Mouse (Mus musculus) adrenal gland, adult 2 months (tissue): ENCODE data around the gene Nfkb2. TPM values are rescaled to one million over a fixed set of nuclear protein-coding genes. Genes with fewer than 3 reads are reported as not detected.

Experiments
- DNase-seq: peaks from one replicate; pipeline ENCODE4 v3.0.0; 2021
- polyA plus RNA-seq: library from polyadenylated mRNA; depleted of rRNA; stranded (reverse); fragments of >200 nt; gene quantifications from 2 replicates; pipeline ENCODE4 v1.2.3, GENCODE M21; 2012
- total RNA-seq, 2 experiments: library from RNA; stranded (reverse); gene quantifications; 2 replicates each; pipeline ENCODE4 v1.2.3; 2021

Gene Nfkb2
- total and polyA plus RNA-seq, 3 experiments = 34.9 to 80.9 (median 44.3) TPM

- DNase-seq = no peak
Observed at GRCm38 (mm10) chr19:46322996-46323572, 19.0 kb downstream of the Nfkb2 start.

GRCm38 (mm10) chr19:46323716-46324115, 19.6 kb downstream of the Nfkb2 start:
- DNase-seq = no peak

GRCm38 (mm10) chr19:46324366-46324765, 20.2 kb downstream of the Nfkb2 start:
- DNase-seq = no peak

GRCm38 (mm10) chr19:46324918-46325317, 20.8 kb downstream of the Nfkb2 start:
- DNase-seq = no peak

GRCm38 (mm10) chr19:46326019-46326755, 22.1 kb downstream of the Nfkb2 start:
- no peak for DNase-seq

- peak; percentile 66 for DNase-seq
Observed at GRCm38 (mm10) chr19:46326756-46327305, 22.7 kb downstream of the Nfkb2 start, which contains the start of gene Psd. Psd (minus strand) TSS chr19:46327156.

GRCm38 (mm10) chr19:46327531-46328064, 23.5 kb downstream of the Nfkb2 start:
- no peak for DNase-seq

- DNase-seq = peak; percentile 95
Observed at GRCm38 (mm10) chr19:46328081-46329030, 24.2 kb downstream of the Nfkb2 start, which contains the start of gene Fbxl15. Fbxl15 (plus strand) TSS chr19:46328184.

- DNase-seq = no peak
Observed at GRCm38 (mm10) chr19:46329031-46329641, 25.0 kb downstream of the Nfkb2 start.

- DNase-seq = peak; percentile 91
Observed at GRCm38 (mm10) chr19:46329951-46330350, 25.8 kb downstream of the Nfkb2 start.

- DNase-seq = no peak
Observed at GRCm38 (mm10) chr19:46330696-46331095, 26.6 kb downstream of the Nfkb2 start.

- no peak for DNase-seq
Observed at GRCm38 (mm10) chr19:46331326-46331725, 27.2 kb downstream of the Nfkb2 start.

- DNase-seq = no peak
Observed at GRCm38 (mm10) chr19:46331936-46332335, 27.8 kb downstream of the Nfkb2 start.

GRCm38 (mm10) chr19:46332721-46333339, 28.7 kb downstream of the Nfkb2 start:
- DNase-seq = no peak

GRCm38 (mm10) chr19:46333906-46334305, 29.8 kb downstream of the Nfkb2 start:
- DNase-seq = no peak

GRCm38 (mm10) chr19:46337719-46338330, 33.7 kb downstream of the Nfkb2 start:
- no peak for DNase-seq

GRCm38 (mm10) chr19:46338331-46338936, 34.3 kb downstream of the Nfkb2 start, which contains the start of gene Cuedc2:
Cuedc2 (minus strand) TSS chr19:46338702.
- peak; percentile 97 for DNase-seq

- no peak for DNase-seq
Observed at GRCm38 (mm10) chr19:46338942-46339286, 34.8 kb downstream of the Nfkb2 start.

GRCm38 (mm10) chr19:46339287-46339971, 35.3 kb downstream of the Nfkb2 start:
- peak; percentile 46 for DNase-seq
